Mouse (Mus musculus) monocyte, adult 2 months (primary cell): ENCODE measurements at regions not wholly inside any gene's neighbourhood (a gene's known extent, or its start where the extent isn't known, plus 50 kb on each side); places are given as distances from the start of the nearest gene placed in this dataset.

Experiments used
- DNase-seq, 2 experiments: peaks; one replicate each; pipeline ENCODE4 v3.0.0; 2022; ENCODE audit warnings: low spot score in 2 of 2, low read depth in 1 of 2

DNA sequence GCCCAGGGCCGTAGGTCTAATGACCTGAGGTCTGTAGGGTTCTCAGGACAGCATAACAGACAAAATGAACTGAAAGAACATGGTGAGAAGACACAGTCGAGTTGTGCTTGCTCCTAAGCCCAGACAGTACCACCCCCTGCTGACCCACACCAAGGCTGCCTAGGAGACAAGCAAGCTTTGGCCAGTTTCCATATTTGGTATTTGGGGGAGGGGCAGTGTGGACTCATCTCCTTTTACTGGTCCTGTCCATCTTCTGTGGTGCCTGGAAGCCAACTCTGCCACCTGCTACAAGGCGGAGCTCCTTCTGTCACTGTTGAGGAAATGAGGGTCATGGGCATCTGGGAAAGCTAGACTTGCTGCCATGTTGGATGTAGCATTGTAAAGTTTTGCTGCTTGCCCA is 68.9 kb downstream of the Tex29 start:
- no peak for DNase-seq

DNA sequence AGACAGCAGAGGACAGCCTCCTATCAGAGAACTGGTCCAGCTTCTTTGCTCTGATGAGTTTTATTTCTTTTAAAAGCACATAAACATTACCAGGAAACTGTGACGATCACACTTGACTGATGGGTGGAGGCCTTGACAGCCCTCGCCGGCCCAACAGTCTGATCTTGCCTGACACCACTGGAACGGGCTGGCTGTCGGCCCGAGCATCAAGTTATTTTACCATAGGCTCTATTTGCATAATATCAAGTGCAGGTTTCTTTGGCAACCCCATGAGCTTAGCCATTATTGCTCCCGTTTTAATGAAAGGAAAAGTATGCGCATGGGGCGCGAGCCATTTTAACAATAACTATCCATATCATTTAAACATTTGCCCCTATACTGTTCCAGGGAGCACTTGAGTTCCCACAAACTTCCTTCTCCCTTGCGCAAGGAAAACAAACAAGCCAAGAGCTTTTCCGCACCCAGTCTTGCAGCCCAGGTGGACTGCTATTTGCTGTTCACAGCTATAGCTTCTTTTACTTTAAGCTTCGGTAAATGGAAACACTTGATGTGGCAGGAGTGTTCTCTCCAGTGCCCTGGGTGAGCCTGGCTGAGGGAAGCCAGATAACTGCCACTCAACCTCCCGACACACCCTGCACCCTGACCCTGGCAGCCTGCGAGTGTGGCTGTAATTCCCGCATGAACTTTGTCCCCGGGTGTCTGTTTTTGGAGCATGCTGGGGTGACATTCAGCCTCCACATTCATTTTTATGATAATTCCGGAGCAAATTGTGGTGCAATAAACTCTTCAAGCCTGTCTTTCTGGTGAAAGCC is 71.6 kb downstream of the Tex29 start:
- no peak for DNase-seq

DNA sequence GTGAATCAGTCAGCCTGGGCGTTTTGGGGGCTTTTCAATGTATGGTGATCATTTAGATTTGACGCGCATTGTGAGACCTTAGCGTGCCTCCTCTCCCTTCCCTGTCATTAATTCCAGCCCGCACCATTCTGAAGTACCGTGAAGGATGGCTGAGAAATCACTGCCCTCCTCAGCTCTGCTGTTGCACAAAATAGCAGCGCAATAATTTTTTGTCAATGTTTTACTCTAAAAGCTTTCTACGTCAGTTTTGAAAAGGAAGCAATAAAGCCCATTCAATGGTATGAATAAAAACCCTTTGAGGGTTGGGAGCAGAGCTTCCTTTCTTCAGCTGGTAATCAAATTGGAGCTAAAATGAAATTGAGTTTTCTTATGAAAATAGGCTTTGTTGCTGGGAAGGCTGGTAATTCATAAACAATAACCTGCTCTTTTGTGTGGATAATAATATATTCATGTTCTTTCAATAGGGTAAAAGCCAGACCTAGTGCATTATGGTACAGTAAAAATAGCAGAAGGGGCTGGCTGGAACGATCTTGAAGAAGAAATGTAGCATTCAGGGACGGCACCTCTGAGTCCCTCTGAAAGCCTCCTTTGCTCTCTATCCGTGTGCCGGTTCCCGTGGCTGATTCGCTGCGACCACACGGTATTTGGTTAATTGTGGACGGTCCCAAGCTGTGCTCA is 72.3 kb downstream of the Tex29 start:
- DNase-seq, result no peak

DNA sequence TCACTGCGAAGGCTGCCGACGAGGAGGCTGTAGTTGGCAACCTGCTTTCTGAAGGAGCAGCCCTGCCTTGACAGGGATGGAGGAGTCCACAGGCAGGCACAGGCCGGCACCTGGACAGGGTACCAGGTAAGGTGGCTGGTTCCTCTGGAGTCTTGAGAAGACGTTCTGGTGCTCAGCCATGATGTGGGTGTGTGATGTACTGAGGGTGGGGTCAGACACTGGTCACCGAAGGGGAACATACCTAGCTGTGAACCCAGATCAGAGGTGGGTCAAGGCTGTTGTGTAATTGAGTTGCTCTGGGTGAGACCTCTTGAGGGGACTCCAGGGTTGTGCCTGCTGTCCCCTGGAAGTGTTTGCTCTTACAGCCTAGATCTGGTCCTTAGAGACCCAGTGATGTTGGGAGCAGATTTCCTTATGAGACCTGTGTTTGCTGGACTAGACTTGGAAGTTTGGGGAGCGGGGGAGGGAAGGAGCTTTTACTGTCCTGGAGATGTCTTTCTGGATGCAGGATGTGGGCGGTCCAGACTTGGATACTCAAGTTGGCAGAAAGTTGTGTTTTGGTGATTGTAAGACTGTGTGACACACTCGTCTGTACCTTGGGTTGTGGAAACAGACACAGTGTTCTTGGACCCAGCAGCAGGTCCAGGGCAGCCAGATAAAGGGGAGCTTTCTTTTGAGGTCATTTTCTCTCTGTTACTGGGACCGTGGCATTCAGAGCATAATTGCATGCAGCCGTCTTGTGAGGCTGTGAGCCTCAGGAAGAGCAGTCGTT is 73.0 kb downstream of the Tex29 start:
- no peak for DNase-seq

DNA sequence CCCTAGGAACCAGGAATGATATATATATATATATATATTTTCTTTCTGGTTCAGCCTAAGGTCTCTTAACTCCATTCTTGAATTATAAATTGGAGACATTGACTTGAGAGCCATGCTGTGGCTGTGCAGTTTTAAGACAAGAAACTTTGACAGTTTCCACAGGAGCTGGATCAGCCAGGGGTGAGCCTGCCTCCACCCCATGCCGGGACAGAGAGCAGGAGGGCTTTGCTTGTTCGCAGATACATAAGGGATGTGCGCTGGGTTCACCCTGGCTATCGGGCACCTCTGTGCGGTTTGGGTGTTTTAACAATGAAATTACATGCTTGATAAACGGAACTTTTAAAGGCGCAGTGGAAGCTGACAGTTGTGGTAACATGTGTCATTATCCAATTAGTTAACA is 73.9 kb downstream of the Tex29 start:
- no peak for DNase-seq

DNA sequence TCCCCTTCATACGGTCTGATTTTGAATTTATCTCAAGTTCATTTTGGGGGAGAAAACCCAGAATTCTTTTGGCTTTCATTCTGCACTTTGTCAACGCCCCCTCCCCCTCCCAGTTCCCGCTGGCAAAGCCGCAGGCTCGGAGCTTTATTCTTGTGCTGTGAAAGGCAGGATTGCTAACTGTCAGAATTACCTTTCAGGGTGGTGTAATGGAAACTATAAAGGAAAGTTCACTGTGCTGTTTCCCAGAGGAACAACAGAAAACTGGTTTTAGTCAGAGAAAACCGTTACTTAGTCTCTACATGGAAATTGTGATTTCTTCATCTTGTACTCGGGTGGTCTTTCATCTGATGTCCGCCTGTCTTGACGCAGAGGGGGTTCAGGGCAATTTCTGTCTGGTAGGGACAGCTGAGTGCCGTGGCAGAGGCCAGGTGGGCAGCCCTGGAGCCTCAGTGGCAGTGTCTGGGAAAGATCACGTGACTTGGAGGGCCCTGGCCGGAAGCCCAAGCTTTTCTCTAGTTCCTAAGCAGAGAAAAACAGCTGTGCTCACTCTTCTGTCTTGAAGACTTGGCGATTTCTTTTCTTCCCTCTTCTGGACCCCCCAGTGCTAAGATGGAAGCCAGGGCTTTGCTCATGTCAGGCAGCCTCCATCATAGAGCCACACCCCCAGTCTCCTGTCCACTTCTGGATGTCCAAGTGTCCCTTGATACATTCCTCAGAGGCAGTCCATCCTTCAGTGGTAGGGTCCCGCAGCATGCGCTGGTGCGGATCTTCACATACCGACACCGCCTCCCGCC is 74.6 kb downstream of the Tex29 start:
- no peak for DNase-seq

DNA sequence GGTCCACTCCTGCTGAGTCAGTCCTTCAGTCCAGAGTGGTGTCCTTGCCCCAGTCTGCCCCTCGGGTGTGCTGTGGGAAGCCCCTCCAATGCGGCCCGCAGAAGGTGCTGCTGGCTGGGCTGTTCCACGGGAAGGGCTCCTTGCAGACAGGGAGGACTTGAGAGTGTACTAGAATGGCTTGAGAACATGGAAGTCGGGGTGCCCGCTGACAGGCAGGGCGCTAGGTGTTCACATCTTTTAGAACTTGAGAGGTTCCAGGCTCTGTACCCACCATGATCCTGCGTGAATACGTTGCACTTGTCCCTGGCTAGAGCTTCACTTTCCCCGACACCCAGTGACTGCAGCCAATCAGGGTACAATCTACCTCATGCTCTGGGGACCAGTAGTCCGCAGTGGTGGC is 75.4 kb downstream of the Tex29 start:
- DNase-seq, result no peak

- DNase-seq, result no peak
Observed at GRCm38 (mm10) chr8:11919876-11920275, 79.6 kb downstream of the Tex29 start.

GRCm38 (mm10) chr8:11923115-11923514 is 82.8 kb downstream of the Tex29 start:
- DNase-seq, result no peak

DNA sequence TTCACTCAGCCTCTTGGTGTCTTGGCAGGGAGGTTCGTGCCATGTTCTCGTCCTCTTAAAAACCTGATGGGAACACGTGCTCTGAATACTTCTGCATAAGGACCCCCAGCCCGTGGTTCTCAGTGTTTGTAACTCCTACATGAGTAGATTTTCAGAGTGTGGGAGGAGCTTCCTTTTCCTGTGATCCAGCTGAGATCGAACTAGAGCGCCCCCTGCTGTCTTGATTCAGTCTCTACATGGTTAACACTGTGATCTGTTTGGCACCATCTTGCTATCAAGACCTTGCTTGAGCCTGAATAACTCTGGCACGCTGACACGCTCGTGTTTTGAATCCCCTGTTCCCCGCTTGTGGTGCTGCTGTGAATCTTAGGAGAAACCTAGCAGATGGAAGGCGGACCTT is 83.9 kb downstream of the Tex29 start:
- peak; percentile 8 to 19 for DNase-seq

GRCm38 (mm10) chr8:11942892-11943332 is 102.6 kb downstream of the Tex29 start:
- no peak for DNase-seq

- no peak for DNase-seq
Observed at GRCm38 (mm10) chr8:11947766-11948165, 107.5 kb downstream of the Tex29 start.

DNA sequence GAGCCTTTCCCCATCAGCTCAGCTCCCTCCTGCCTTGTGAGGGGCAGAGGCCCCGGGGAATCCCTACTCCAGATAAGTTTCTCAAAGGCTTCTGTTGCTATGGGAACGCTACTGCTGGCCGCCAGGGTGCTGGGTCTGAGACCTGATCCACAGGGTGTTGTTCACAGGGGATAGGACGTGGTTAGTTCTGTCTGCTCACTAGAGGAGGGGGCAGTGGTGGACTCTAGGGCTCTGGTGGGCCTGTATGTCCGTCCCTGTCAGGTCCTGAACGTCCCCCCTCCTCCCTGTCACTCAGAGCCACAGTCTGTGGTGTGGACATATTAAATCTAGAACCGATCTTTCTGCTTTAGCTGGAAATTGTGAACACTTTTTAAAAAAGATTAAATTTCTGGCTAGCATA is 116.0 kb downstream of the Tex29 start:
- DNase-seq, result no peak

- no peak for DNase-seq
Observed at GRCm38 (mm10) chr8:11957046-11957783, 116.9 kb downstream of the Tex29 start.

DNA sequence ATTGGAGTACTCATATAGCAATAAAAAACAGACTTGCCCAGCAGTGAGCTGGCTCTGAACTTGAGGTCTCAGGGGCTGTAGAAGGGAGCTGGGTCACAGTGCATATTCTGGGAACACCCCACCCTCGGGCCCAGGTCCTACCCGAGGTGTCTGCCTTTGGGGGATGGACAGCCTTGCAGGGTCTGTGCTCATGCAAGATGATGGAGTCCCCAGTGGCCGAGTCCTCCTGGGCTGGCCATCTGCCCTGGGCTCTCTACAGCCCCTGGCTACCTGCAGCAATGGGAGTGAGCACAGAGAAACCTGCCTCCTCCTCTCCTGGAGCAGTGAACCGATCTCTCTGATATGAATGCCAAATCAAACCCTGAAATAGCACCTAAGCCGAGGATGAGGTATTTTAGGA is 117.9 kb downstream of the Tex29 start:
- DNase-seq, result no peak

GRCm38 (mm10) chr8:11959466-11959865 is 119.2 kb downstream of the Tex29 start:
- DNase-seq, result no peak

DNA sequence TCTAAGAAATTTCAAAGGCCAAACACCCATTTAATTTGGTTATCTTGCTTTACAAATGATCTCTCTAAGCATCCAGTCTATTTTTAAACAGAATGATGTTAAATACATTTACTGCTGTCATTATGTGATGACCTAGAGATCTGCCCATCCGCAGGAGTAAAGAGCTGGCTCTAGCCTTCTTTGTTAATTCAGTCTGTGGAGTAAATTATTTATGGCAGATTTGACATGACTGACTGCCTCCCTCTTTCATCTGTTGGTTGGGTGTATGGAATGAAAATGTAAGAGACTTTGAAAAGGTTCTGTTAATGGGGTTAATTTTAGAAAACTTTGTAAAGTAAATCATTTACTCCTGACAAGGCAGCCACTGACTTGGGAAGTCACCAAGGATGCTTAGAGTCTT is 123.3 kb downstream of the Tex29 start:
- DNase-seq, result no peak

DNA sequence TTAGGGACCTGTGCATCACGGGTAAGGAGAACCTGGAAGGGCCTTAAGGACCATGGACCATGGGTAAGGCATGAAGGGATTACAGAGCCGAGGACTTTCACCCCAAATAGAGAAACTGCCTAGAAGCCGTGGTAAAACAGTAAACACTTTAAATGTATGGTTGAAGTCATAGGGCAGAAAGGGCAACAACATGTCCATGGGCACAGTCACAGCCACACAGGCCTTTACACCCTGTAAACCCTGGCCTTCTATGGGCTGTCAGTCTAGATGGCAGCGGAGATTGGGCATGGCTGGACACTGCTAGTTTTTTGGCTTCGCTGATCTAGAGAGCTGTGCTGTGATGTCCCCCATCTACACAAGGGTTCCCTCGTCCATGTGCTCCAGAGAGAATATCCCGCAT is 127.4 kb downstream of the Tex29 start:
- no peak for DNase-seq

GRCm38 (mm10) chr8:11970515-11970914 is 130.2 kb downstream of the Tex29 start:
- DNase-seq, result no peak

GRCm38 (mm10) chr8:11973436-11973835 is 133.2 kb downstream of the Tex29 start:
- DNase-seq, result no peak
